Mouse (Mus musculus): ENCODE data around the gene Rnd3. TPM values are rescaled to one million over a fixed set of nuclear protein-coding genes. Genes with fewer than 3 reads are reported as not detected.

Gene Rnd3
- total and polyA plus RNA-seq, 3 experiments: not detected

GRCm38 (mm10) chr2:51110271-51110670, 38.6 kb downstream of the Rnd3 start:
- Histone ChIP-seq H3K9ac (ENCODE audit: control insufficient read depth, low read depth, low read length, poor library complexity, severe bottlenecking) (no peak overlapping the region), H3K4me3 (ENCODE audit: control insufficient read depth in 1 of 2, insufficient read depth in 1 of 2, low read depth in 2 of 2, low read length in 2 of 2) (no peak overlapping the region), H3K36me3 (ENCODE audit: control insufficient read depth in 1 of 2, insufficient read depth in 2 of 2, low read length in 2 of 2) (no peaks in the 10 kb centered on the region), H3K27me3 (ENCODE audit: control insufficient read depth in 1 of 2, insufficient read depth in 2 of 2, low read length in 2 of 2) (no peaks in the 10 kb centered on the region), H3K27ac (ENCODE audit: control insufficient read depth, low read depth, low read length) (no peak overlapping the region), H3K4me1 (ENCODE audit: control insufficient read depth in 1 of 2, insufficient read depth in 2 of 2, low read length in 2 of 2) (no peaks in the 10 kb centered on the region), H3K9me3 (replicated peaks; ENCODE audit: insufficient read depth, low read length) (no peaks in the 10 kb centered on the region), H3K79me2 (ENCODE audit: control insufficient read depth, insufficient read depth, low read length, poor library complexity) (no peaks in the 10 kb centered on the region)
- TF ChIP-seq MEF2A (IDR thresholded peaks at IDR 0.05; ENCODE audit: extremely low read depth, insufficient replicate concordance, low read depth, low read length, poor library complexity, severe bottlenecking) (no peak), CHD1 (IDR thresholded peaks at IDR 0.05; ENCODE audit: low read depth, low read length) (no peak), ETS1 (IDR thresholded peaks at IDR 0.05; ENCODE audit: low read depth, low read length) (no peak), NRF1 (IDR thresholded peaks at IDR 0.05; ENCODE audit: insufficient read depth, low read depth, low read length, poor library complexity, severe bottlenecking) (no peak), POLR2AphosphoS2 (IDR thresholded peaks at IDR 0.05; ENCODE audit: low read length) (no peak), MXI1 (IDR thresholded peaks at IDR 0.05; ENCODE audit: low read depth, low read length) (no peak), SIN3A (IDR thresholded peaks at IDR 0.05; ENCODE audit: low read length) (no peak), TCF12 (IDR thresholded peaks at IDR 0.05; ENCODE audit: low read depth, low read length) (no peak), MAZ (IDR thresholded peaks at IDR 0.05; ENCODE audit: low read depth, low read length) (no peak), TAL1 (IDR thresholded peaks at IDR 0.05; ENCODE audit: low read length) (no peak), JUND (IDR thresholded peaks at IDR 0.05; ENCODE audit: low read depth, low read length) (no peak), CHD2 (IDR thresholded peaks at IDR 0.05; ENCODE audit: low read length) (no peak), TBP (IDR thresholded peaks at IDR 0.05; ENCODE audit: low read depth, low read length) (no peak), USF2 (IDR thresholded peaks at IDR 0.05; ENCODE audit: borderline replicate concordance in 1 of 2, insufficient read depth in 1 of 2, low read depth in 1 of 2, low read length in 2 of 2) (no peak), KAT2A (conservative IDR thresholded peaks at IDR 0.05; ENCODE audit: low read depth, low read length) (no peak), EP300 (IDR thresholded peaks at IDR 0.05; ENCODE audit: low read depth in 1 of 2, low read length in 2 of 2) (no peak)
- peak; percentile 3 for DNase-seq (ENCODE audit: low read depth, low spot score)

DNA sequence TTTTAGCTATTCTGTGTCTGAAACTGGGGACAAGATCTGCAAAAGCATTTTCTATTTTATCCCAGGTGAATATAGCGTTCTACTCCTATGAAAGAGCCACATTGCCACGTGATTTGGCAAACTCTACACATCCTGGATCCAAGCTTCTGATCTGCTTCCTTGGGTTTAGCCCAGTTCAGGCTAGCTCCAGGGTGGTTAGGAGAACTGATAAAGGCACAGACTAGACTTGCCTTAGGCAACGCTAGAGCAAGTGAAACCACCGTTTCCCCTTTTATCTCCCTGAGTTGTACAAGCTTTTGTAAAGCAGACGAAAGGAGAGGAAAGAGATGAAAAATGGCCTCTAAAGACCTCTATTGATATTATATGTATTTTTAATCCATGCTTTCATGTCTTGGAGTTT, 40.3 kb downstream of the Rnd3 start:
- H3K27me3 ChIP-seq (ENCODE audit: control insufficient read depth in 1 of 2, insufficient read depth in 2 of 2, low read length in 2 of 2): no peaks in the 10 kb centered on the region
- DNase-seq (ENCODE audit: low read depth, low spot score): peak; percentile 9
- H3K9me3 ChIP-seq (replicated peaks; ENCODE audit: insufficient read depth, low read length): no peaks in the 10 kb centered on the region
- no peak overlapping the region for H3K4me3 ChIP-seq (ENCODE audit: control insufficient read depth in 1 of 2, insufficient read depth in 1 of 2, low read depth in 2 of 2, low read length in 2 of 2)
- H3K9ac ChIP-seq (ENCODE audit: control insufficient read depth, low read depth, low read length, poor library complexity, severe bottlenecking): no peak overlapping the region
- no peak overlapping the region for H3K27ac ChIP-seq (ENCODE audit: control insufficient read depth, low read depth, low read length)
- H3K79me2 ChIP-seq (ENCODE audit: control insufficient read depth, insufficient read depth, low read length, poor library complexity): no peaks in the 10 kb centered on the region
- no peak for TF ChIP-seq USF1 (IDR thresholded peaks at IDR 0.05; ENCODE audit: low read depth, low read length)
- TF ChIP-seq POLR2AphosphoS5 (IDR thresholded peaks at IDR 0.05; ENCODE audit: borderline replicate concordance, low read depth, low read length): no peak
- TF ChIP-seq TAL1 (IDR thresholded peaks at IDR 0.05; ENCODE audit: low read length): no peak
- no peaks in the 10 kb centered on the region for H3K4me1 ChIP-seq (ENCODE audit: control insufficient read depth in 1 of 2, insufficient read depth in 2 of 2, low read length in 2 of 2)
- no peaks in the 10 kb centered on the region for H3K36me3 ChIP-seq (ENCODE audit: control insufficient read depth in 1 of 2, insufficient read depth in 2 of 2, low read length in 2 of 2)
